Mouse (Mus musculus) lung, postnatal 0 days (tissue): ENCODE data around the gene Wdr17.

Source experiments
- CTCF ChIP-seq: IDR thresholded peaks from 2 replicates; pipeline ENCODE4 v1.5.1; 2016; ENCODE audit warnings: antibody characterized with exemption, mild to moderate bottlenecking
- EP300 ChIP-seq: IDR thresholded peaks from 2 replicates; pipeline ENCODE4 v1.6.1; 2016; ENCODE audit warnings: antibody characterized with exemption, mild to moderate bottlenecking, control low read depth

DNA sequence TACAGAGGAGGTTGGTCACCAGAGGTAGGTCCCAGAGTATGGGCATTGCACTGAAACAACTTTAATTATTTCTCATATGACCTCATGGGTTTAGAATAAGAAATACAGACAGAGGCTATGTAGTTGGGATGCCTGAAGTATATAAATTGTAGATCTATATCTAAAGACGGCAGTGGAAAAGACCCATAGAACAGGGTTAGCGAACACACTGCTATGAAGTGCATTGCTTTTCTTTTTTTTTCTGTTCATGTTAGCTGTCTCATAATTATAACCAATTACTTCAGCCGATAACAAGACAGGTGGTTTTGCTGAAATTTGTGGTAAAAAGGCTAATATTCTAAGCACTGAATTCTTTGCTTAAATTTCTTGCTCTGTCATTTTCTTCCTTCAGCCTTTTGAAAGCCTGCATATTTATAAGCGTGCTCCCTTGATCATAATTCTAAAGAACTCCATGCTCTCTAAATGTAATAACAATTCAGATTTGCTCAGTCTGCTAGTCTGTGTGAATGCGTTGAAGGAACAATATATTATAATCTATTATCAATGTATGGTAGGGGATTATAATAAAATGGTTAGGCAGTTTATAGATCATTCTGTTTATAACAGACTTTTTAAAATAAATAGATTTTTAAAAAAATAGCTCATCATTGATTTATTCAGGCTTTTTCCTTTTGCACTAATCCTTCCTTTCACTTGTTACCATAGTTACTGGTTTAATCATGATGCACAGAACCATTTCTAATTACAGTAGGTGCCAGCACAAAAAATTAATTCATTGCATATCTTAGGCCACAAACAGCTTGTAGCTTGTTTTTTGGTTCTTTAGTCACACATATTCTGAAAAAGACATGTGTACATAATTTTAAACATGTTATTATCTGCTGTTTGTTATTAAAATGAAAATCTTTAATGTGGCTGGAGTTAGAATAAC lies 50.7 kb downstream of the Wdr17 start:
- no peak for TF ChIP-seq CTCF
- no peak for TF ChIP-seq EP300
